Mouse (Mus musculus) 3T3-L1 (cell line): Measurements from ENCODE around the gene Ppp5c.
A peak's percentile ranks its signal among the peaks of the same experiment; 100 is the strongest.

Source experiments
- DNase-seq: peaks from one replicate; pipeline ENCODE4 v3.0.0-alpha.2; 2015; ENCODE audit warnings: low read depth, low spot score

Ppp5c gene

DNA sequence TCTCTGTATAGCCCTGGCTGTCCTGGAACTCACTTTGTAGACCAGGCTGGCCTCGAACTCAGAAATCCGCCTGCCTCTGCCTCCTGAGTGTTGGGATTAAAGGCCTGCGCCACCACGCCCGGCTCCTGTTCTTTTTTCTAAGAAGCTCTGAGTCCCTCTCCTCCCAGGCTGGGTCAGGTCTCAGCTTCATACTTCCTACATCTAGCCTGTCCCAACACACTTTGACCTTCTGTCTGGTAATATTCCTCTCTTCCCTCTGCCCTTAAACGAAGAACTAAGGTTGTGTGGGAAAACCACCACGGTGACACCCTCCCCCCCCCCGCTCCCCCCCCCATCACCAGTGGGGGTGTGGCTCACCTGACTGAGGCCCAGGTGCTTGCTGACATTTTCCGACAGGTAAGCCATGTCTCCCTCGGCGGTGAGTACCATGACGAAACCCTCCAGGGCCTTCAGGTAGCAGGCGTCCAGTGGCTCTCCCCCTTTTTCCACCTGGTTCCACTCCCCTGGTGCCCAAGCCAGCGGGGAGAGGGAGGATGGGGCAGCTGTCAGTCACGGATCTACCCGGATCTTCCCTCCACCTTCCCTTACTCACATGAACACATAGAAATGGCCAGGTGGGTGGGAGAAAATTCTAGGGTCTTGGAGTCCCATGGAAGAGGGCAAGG, 26.7 kb upstream of the Ppp5c start:
- DNase-seq: no peak

DNA sequence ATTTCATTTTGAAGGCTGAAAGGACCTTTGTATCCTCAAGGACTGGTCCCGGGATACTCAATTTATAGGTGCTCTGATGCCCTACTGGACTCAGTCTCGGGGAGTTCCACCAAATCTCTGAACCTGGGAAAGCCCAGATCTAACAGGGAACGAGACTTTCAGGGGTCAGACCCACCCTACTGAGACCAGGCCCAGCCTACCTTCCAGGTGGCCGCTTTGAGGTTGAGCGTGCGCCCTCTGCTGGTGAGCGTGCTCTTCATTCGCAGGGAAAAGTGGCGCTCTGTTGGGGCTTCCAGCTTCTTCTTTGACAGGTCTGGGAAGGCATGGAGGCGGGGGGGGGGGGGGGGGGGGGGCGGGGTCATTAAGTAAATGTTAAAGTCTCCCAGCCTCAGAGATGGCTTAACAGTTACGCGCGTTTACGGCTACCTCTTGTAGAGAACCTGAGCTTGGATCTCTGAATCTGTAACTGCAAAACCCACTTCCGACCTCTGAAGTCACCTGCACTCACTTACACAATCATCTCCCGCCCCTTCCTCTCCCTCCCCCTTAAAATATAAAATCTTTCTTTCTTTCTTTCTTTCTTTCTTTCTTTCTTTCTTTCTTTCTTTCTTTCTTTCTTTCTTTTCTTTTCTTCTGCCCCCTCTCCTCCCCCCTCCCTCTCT, 23.3 kb upstream of the Ppp5c start:
- DNase-seq: peak; percentile 54

- DNase-seq: no peak
Observed at GRCm38 (mm10) chr7:17050491-17050890, 22.8 kb upstream of the Ppp5c start.

DNA sequence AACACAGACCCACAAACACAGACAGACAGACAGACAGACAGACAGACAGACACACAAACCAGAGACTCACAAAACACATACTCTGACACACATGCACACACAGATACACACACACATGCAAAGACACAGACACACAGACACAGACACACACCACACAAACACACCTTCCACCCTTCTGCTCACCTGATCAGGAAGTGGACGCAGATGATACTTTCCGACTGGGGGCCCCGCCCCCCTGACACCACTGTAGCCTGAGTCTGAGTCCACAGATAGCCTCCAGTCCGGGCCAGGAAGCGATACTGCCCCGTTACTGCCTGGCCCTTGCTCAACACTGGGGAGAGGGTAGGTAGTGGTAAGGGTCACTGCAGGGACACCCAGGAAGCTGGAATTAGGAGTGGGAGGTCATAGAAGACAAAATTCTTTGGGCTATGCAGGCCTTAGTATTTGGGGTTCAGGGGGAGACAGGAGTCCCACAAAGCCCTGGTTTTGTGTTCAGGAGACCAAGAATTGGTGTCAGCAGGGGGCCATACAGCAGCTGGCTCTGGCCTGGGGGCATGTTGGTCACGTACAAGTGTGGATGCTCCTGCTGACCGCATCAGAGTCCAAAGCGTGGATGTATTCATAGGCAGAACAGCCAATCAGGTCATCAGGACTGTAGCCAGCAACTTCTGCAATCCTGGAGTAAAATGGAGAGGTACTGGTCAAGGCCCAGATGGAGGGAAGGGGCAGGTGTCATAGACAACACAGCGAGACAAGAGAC, 20.9 kb upstream of the Ppp5c start:
- DNase-seq: no peak

DNA sequence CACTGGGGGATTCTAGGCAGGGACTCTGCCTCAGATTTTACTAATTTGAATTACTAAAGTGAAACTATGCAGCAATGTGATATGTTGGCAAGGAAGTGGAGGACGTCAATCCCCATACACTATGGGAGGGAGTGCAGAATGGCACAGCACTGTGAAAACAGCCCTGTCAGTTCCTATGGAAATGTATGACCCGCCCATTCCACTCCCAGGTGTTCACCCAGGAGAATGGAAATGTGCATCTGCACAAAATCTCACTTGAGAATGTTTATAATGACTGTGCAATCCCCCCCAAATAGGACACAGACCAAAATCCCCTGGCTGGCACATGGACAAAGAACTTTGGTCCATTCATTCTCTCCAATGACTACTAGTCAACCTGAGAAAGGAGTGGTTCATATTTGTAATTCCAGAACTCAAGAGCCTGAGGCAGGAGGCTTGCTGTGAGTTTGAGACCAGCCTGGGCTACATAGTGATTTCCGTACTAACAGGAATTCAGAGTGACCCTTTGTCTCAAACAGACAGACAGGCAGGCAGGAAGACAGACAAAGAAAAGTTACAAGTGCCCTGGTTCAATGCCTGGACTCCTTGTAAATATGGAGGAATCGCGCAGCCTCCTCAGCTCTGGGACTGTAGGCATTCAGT, 19.4 kb upstream of the Ppp5c start:
- no peak for DNase-seq

- no peak for DNase-seq
Observed at GRCm38 (mm10) chr7:17045743-17046142, 18.0 kb upstream of the Ppp5c start.

- DNase-seq: no peak
Observed at GRCm38 (mm10) chr7:17039373-17039772, 11.6 kb upstream of the Ppp5c start.

- no peak for DNase-seq
Observed at GRCm38 (mm10) chr7:17038018-17038695, 10.4 kb upstream of the Ppp5c start.

GRCm38 (mm10) chr7:17030239-17030638, 2.5 kb upstream of the Ppp5c start:
- DNase-seq: no peak

DNA sequence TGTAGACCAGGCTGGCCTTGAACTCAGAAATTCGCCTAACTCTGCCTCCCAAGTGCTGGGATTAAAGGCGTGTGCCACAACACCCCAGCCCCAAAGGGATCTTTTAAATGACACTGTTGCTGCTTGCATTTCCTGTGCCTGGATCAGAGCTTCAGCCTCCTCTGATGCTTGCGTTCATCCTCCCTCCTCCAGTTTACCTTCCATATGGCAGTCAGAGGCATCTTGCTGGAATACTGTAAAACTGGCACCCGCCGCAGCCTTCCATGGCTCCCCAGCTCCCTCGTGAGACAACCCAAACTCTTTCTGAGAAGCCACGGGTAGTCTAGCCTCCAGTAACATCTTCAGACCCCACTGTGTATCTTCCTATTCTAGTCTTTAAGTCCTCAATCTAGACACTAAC, 1.2 kb upstream of the Ppp5c start:
- no peak for DNase-seq

DNA sequence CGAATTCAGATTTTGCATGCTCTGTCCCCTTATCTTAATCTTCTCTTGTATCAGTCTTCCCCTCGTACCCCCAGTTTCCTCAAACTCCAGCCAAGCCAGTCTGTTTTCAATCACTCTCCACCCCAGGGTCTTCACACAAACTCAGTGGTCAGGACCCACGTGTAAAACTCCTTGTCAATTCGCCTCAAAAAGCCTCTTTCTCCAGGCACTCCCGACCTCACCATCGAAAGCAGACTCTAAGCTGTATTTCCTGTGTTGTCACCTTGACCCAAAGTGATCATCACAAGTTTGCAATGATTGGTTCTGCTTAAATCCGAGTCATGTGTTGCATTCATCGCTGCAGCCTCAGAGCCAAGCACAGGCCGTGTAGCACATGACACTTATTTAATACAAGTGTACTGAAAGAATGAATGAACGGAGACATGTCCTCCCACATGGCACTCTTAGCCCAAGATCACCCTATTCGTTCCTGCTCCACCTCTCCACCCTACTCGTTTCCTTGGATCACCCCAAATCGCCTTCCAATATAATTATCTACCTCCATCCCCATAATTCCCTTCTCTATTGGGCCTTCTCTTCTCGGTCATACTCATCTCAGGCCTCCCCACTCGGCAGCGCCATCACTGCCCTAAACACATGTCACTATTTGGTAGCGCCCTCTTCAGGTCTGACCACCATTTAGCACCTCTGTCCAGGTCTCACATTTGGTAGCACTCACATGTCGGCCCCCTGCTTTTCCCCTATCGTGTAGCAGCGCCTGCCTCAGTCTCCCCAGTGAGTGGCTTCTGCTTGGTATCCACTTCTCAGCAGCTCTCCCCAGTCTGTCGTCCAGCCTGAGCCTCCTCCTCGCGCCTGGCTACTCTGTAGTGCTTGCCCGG, 775 bp downstream of the Ppp5c start:
- DNase-seq: peak; percentile 88

- DNase-seq: no peak
Observed at GRCm38 (mm10) chr7:17025896-17026622, 1.7 kb downstream of the Ppp5c start.

GRCm38 (mm10) chr7:17025505-17025894, 2.2 kb downstream of the Ppp5c start:
- DNase-seq: no peak

GRCm38 (mm10) chr7:17024814-17025504, 2.8 kb downstream of the Ppp5c start:
- DNase-seq: no peak

GRCm38 (mm10) chr7:17024141-17024540, 3.6 kb downstream of the Ppp5c start:
- DNase-seq: no peak

GRCm38 (mm10) chr7:17023701-17024100, 4.0 kb downstream of the Ppp5c start:
- DNase-seq: no peak

DNA sequence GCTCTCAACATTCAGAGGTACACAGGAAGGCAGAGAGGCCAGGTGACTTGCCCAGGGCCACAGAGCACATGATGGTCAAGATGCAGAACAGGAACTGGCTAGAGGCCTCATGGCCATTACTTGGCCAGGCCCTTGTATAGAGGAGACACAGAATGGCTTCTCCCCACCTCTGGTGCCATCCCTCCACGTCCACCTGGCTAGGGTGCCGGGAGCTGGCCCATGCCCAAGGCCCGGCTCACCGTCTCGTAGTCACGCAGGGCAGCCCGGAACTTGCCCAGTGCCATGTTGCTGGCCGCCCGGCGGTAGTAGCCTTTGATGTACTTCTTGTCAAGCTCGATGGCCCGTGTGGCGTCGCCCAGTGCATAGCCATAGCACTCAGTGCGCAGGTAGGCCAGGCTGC, 5.5 kb downstream of the Ppp5c start:
- no peak for DNase-seq

DNA sequence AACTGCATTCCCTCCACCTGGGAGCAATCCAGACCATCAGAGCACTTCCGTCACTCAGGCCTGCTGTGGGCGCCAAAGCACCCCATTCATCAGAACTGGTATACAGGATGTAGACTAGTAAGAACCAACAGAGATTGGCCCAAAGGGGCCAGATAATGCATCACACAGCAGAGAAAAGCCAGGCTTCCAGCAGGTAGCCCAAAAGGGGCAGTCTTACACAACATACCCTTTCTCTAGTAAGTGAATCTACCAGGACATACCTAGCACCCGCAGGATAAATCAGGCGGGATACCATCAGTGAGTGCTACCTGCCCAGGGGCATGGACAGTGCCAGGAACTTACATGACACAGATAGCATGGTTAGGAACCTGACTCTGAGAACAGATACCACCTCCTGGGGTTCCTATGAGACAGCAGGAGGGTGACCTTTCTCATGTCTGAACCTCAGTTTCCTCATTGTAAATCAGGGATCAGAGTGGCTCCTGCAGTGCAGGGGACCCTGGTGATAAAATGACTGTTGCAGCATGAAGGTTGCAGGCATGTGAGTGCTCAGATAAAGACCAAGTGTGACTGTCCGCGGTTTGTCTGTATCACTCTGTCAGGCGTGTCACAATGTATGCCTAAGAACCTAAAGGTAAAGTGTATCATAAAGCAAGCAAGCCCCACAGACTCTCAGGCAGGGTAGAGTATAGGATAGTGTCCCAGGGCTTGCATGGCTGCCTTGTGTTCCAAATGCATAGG, 8.1 kb downstream of the Ppp5c start:
- no peak for DNase-seq

GRCm38 (mm10) chr7:17017921-17018320, 9.8 kb downstream of the Ppp5c start:
- DNase-seq: no peak
